Mouse (Mus musculus) right cerebral cortex, postnatal 25 days (tissue): ENCODE data around the gene Dnmbp.

Experiments used
- DNase-seq: peaks from one replicate; pipeline ENCODE4 v3.0.0; 2022

The Dnmbp gene

DNA sequence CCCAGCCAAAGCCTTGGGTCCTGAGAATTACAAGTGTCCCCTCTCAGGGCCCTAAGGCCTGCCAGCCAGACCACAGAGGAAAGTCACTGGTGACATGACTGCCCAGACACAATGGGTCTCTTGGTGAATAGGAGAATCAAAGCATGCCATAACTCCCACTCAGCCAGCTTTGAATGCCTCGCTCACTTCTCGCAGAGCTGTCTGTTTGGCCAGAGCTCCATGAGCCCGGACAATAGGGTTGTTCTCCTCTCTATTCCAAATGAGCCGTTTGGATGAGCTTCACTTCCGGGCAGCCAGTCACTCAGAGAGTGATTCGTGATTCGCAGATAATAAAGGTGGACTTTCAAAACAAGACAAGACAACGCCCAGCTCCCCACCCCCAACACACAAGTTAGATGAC, 34.9 kb downstream of the Dnmbp start:
- no peak for DNase-seq

DNA sequence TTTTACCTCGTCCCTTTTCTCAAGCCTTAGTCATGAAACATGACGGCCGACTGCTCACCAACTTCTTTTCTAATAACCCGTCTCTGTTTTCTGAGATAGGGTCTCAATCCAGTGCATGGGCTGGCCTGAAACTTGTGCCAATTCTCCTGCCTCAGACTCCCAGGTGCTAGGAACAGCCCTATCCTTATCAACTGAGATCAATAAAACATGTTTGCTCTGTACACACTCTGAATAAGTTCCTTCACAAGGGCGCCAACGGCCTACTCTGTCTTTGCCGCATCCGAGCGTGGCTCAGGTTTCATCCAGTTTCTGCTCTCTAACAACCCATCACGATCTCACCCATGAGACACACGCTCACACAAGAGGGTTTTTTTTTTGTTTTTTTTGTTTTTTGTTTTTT, 35.7 kb downstream of the Dnmbp start:
- no peak for DNase-seq

DNA sequence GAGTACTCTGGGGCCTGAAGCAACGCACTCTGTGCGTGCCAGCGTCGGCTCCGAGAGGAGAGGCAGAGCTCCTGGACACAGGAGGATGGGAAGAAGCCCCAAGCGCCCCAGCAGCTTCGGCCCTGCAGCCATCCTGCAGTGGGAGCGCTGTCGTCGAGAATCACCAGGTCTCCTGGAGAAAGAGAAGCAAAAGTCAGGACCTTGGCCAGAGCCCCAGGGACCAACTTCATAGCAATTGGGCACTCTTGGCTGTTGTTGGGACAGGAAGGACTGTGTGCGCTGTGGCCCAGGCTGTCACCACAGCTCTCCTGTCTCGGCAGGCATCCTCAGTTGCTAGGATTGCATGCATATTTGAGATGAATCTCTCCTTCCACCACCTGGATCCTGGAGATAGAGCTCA, 37.1 kb downstream of the Dnmbp start:
- DNase-seq = no peak

DNA sequence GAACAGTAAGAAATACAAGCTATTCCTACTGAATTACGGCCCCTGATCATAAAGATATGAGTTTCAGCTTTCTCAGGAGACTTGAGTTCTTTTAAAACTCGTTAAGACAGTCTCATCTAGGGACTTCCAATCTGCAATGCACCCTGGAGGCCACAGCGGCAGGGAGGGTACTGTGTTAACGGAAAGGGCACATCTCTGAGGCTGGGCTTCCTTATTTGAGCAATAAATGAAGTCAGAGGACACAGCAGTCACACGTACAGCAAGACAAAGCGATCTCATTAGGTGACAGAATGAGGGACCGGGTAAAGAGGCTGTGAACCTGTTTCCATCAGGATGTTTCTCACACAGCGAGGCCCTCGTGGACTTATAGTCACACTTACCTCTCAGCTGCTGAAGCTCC, 39.3 kb downstream of the Dnmbp start:
- no peak for DNase-seq

DNA sequence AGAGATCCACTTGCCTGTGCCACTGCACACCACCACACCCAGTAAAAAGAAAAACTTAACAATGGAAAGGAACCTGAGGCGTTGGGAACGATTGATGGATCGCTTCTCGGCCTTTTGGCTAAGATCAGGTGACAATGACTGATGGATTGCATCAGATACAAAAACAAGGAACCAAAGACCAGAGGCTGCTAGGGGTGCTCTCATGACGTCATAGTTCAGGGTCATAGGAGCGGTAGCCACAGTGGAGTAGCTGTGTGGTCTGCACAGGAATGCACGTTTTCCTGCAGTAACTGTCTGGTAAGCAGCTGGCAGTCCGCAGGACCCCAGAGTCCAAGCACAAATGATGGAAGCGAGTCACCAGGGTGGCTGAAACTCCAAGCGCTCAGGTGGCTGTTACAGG, 41.4 kb downstream of the Dnmbp start:
- no peak for DNase-seq

DNA sequence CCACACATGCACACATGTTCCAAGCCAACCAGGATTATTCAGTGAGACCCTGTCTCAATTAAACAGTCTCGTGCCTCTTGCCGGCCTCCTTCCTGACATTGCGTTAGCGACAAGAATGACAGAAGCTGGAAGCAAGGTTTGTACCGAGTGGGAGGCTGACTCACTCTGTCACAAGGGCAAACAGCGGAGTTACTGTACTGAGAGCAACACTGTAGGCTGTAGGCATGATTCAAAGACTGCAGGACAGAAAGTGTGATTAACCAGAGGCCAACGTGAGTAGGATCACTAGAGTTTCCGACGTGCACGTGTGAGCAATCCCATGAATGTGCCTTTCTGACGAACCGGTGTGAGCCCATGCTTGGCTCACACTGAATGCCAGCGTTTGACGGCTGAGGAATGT, 43.5 kb downstream of the Dnmbp start:
- no peak for DNase-seq

DNA sequence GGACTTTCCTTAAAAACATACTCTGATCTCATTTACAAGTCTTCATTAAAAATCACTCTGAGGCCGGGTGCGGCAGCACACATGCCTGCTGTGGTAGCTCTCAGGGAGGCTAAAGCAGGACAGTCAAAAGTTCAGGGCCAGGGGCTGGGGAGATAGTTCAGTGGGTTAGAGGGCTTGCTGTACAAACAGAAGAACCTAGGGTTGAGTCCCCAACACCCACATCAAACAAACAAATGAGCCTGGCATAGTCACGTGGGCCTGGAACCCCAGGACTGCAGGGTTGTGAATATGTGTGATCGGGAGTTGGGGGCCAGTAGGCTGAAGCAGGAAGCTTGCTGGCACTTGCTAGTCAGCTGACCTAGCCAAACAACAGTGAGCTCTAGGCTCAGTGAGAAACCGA, 44.0 kb downstream of the Dnmbp start:
- no peak for DNase-seq

DNA sequence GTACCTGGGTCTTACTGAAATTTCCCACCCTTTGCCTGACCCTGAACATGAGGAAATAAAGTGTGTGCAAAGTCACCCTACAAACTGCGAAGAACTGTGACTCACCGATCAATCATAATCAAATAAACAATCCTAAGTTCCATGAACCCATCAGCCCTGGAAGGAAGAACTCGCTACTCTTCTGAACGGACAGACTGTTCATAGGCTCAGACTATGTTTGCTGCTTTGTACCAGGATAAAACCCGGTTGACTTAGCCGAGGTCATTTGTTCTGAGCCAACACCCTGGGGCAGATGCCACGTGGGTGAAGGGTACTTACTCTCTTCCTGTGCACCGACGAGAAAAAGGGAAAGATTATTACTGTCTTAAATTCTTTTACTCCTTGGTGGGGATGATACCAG, 45.2 kb downstream of the Dnmbp start:
- no peak for DNase-seq

DNA sequence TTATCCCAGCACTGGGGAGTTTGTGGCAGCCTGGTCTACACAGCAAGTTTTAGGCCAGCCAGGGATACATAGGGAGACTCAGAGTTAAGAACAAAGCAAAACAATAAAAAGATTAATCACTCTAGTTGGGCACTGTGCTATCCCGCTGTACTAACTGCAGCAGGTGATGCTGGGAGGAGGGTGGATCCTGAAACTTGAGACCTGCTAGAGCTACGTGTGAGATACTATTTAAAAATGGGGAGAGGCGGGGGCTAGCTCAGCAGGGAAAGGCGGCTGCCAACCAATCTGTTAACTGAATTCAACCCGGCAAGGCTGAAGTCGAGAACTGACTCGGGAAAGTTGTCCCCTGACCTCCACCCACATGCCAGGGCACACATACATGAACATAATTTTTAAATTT, 45.9 kb downstream of the Dnmbp start:
- DNase-seq = no peak

DNA sequence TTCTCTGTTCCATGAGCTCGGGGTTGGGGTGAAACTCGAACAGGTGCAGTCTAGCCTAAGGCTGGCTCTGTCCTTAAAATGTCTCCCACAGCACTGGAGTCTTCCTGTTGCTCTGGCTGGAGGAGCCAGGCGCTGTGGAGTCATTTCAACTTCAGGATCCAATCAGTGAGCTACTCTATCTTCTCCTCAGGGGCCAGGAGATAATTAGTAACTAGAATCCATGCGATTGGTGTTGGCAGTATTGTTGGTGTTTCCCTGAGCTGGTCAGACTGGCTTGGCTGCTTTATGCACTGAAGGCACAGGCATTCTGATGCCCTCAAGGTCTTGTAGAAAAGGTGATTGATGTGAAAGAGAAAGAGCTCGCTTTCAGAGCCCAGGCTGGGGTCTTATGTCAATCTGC, 49.5 kb downstream of the Dnmbp start:
- no peak for DNase-seq

DNA sequence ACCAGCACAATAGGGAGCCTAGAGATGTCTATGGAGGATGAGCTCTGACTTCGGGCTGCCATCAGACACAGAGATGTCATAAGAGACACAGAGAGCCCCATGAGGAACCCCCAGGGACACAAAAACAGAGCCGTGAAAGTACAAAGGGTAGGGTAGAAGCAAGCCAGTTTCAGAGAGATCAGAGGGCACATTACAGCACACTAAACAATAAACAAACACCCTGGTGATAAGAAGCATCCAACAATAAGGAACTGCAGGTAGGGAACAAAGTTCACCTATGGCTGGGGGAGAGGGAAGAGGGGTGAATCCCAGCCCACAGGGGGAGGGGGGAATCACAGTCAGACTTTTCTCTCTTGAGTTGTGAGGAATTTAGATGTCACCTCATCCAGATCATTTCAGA, 52.3 kb downstream of the Dnmbp start:
- no peak for DNase-seq

DNA sequence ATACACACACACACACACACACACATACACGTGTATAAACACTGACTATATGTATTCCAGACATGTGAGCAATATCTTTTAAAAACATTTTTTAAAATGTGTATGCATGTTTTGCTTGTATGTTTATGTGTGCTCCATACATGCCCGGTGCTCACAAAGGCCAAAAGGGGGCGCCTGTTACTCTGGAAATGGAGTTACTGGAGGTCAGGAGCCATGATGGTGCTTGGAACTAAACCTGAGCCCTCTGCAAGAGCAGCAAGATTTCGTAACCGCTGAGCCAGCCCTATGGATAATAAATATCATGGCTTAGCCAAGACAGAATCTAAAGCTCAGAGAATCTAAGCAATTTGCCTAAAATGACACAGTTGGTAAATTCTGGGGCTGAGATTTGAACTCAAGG, 52.7 kb downstream of the Dnmbp start:
- DNase-seq = no peak

DNA sequence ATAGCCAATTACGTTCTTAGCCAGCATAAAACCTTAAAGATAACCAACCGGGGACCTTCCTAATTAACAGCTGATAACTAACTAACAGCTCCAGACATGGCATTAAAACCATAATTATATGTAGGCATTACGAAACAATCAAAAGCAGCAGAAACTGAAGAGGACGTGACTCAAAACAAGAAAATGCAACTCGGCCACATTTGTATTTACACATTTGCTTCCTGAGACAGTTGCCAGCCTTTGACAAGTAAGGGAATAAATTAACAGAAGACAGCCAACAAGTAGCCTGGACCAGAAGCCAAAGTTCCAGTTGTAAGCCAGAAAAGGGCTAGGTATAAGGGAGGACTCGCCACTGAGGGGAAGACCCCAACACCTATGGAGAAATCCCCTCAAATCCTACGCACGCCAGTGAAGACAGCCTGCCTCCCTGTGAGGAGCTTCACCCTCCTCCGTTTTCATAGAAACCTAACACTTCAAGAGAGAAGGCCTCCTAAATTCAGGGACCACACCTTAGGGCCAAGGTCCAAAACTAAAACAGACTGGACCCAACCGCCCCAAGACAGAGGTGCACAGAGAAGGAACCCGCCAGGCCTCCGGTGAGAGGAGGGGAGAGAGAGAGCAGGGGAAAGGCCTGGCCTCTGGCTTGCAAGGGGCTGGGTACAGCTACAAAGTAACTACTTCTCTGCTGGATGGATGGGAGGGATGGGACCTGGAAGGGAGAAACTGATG, 53.5 kb downstream of the Dnmbp start:
- DNase-seq = no peak

DNA sequence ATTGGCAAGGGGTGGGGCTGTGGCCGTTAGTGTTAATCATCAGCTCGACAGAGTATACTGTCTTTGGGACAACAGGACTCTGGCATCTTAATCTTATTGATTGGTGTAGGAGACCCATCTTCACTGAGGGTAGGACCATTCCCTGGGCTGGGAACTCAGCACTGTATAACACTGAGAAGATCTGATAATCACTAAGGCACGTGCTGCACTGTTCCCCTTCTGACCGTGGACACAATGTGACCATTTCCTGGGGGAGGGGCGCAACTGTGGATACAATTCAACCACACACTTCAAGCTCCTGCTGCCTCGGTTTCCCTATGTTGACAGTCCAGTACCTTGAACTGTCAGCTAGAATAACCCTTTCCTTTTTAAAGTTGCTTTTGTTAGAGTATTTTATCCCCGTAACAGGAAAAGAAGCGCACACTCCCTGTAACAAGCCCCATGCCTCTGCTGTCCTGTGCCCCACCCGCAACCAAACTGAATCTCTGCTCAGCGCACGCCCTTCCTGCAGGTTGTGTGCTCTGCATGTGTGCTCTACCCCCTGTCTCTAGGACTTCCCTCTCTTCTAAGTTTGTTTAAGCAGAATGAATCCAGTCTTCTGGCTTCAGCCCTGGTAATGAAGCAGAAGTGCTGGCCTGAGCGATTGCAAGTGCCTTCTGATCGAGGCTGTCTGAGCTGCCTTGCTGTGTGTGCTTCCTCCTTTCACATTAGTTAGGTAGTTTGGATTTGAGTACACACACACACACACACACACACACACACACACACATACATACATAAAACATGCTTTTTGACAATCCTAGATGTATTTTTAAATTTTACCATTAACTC, 55.1 kb downstream of the Dnmbp start:
- DNase-seq = no peak

DNA sequence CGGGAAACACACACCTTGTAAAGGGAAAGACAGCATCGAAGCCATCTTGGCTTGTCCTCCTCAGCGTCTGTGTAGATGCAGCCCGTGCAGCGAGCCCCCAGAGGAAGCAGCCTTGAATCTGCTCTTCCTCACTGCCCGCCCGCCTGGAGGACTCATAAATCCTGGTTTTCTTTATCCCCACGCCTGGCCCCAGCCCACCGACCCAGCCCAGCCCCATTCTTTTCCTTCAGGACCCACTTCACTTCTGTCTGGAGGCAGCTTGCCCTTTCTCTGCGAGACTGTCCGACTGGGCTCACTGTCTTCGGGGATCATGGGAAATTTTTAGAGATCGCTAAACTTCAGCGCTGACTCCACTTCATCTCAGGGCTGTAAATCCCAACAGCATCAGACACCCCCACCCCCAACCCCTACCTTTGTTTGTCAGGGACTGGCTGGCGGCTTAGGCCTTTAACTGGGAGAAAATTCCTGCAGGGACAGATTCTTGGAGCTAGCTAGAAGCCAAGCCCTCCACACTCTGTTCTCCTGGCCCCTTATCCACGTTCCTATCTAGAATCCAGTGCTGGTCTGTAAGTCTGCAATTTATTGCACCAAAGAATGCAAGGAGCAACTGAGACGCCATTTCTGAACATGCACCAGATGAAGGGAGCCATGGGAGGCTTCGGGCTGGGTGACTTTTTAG, 57.0 kb downstream of the Dnmbp start:
- DNase-seq = no peak

DNA sequence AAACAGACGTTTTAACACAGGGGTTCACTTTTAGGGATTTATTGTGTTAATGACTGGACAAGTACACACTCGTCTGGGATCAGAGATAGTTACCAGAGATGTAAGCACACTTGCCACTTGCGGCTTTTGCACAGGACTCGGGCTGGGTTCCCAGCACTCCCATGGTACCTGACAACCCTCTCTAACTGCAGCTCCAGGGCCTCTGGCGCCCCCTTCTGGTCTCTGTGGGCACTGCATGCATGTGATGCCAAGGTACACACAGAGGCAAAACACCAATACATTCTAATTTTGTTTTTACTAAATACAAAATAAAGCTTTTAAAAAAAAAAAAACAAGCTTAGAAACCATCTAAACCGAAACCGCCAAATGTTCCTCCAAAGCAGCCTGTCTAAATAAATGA, 58.4 kb downstream of the Dnmbp start:
- DNase-seq = no peak

DNA sequence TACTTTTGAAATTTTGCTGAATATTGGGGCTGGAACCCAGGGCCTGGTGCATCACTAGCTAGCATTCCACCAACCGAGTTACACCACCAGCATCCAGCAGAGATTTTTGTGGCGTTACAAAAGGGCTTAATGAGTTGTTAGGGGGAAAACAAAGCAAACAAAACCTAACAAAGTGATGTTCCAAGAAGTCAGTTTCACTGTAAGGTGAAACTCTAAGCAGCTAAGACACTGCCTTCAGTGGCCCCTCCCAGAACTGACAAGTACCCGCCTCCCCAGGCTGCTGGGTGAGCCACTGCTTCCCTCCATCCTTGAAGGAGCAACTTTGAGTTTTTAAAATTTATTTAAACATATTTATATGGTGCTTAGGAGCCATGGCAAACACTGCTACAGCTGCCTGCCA, 59.6 kb downstream of the Dnmbp start:
- no peak for DNase-seq

DNA sequence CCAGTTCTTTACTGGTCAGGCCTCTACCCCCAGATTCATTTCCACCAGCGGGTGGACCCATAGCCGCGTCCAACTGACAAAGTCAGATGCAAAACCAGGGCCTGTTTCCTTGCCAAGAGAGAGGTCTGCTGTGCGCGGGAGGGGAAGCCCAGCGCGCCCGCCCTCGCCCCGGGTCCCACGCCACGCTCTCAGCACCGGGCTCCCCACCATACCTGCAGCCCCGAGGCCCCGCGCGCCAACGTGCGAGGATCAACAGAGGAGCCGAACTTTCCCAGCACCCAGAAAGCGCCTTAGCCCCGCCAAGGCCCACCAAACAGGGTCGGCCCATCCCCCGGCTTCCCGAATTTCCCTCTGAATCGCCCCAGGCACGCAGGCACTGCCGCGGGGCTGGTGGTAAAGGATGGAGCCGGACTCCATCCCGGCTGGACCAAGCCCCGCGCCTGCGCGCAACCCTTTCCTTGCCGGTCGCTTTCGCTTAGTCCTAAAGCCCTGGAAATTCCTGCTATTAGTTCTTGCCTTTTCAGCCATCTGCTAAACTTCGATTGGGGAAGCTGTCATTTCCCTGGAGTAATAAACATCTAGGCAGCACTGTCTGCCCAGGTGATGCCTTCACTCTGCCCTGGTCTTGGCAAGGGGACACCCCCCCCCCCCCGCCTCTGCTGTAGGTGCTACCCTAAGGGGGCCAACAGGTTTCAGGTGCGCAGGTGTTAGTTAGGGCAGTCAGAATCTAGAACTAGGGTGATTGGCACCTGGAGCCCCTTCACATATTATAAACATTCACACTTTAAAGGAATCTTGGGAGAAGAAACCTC, 60.4 kb downstream of the Dnmbp start:
- DNase-seq = peak; percentile 68

DNA sequence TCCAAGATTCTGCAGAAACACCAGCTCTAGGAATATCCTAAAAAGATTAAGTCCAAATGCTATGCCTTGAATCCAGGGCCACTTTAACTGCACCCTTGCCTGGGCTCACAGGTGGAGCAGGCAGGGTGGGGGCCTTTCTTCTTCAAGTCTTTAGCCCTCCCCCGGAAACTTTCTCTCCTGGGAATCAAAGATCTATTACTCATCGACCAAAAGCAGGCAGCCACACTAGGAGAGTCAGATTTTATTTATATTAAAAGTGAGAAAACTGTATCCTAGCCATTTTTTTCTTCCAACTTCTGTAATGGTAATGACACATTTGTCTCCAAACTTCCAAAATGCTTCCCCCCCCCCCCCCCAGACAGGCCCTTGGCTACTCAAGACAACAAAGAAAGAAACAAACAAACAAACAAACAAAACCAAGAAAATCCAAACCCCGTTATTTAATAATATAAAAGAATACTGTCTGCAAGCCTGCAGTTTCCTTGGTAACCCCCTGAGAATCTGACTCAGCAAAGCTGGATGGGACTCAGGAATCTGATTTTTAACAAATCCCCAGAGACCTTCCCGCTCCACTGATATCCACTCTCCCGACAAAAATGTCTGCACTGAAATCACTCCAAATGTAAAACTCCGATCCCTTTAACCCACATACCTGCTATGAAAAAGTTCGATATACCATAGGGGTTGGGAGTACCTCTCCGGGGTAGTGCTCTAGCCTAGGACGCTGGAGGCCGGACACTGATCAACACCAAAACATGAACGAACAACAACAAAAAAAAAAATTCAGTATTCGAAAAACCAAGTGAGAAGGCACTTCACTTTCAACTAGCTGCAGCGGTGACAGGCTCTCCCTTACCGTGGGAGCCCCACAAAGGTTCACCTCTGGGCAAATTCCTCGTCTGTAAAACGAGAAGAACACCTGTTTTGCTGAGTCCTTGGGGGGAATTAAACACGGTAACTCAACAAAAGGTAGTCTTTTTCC, 61.6 kb downstream of the Dnmbp start:
- DNase-seq = no peak

DNA sequence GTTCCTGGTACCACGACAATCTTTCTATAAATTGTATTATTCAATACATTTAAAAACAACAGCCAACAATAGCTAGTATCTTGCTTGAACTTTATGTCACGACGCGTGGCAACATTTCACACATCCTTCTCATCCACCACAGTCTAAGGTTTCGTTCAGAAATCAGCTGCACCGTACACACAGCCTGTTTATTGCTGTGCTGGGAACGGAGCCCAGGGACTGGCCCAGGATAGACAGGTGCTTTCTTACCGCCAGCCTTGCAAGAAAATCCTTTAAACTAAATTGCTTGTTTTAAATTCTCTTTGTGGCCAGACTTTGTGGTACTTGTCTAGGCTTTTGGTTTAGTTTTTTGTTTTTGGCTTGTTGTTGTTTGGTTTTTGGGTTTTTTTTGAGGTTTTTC, 62.6 kb downstream of the Dnmbp start:
- DNase-seq = no peak

DNA sequence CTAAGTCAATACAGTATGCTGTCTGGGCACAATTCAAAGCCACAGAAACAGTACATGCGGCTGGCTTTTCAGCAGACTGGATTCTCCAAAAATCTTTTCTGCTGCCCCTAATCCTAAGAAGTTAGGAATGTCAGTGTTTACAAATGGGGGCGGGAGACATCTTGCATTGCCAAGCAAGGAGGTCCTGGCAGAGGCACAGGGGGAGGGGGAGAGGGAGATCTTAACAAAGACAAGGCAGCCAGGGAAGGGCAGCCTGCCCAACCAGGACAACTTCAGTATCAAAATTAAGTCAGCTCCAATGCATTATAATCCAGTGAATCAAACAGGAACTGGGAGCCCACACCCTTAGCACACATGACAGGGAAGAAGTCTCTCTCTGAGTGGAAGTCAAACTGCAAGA, 64.0 kb downstream of the Dnmbp start:
- DNase-seq = no peak

DNA sequence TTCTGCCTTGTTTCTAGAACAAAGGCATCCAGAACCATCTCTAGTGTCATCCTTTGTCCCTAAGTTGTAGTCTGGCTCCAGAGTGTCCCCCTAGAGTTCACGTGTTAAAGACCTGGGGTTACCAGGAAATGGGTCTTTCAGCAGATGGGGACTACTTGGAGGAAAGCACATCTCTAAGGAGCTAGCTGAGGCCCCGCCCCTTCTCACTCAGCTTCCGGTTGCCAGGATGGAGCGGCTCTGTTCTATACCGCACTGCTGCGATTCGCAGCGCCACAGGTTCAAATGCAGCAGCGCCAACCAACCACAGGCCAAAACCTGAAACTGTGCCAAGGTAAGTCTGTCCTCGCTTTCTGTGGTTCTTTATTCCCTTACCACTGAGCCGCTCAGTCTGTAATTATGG, 65.6 kb downstream of the Dnmbp start:
- DNase-seq = no peak
